Mouse (Mus musculus) embryonic facial prominence, embryonic 14.5 days (tissue): ENCODE results near the gene Rhebl1. TPM values are rescaled to one million over a fixed set of nuclear protein-coding genes. Genes with fewer than 3 reads are reported as not detected.

Source experiments
- ATAC-seq: fragments of 200-750 bp; cut with Nextera tagmentation; 2 replicates; pipeline ENCODE4 v1.8.0; 2017; ENCODE audit warnings: low read depth, moderate number of reproducible peaks, moderate TSS enrichment
- DNase-seq: peaks from one replicate; pipeline ENCODE4 v3.0.0-alpha.2; 2015; ENCODE audit warnings: low spot score
- H3K27ac ChIP-seq: fragments of 300-500 bp; sonication (generic); replicated peaks from 2 replicates; pipeline ENCODE4 v1.5.1; 2014; ENCODE audit warnings: low read depth, mild to moderate bottlenecking, low read length, moderate library complexity
- H3K27me3 ChIP-seq: fragments of 300-500 bp; sonication (generic); replicated peaks from 2 replicates; pipeline ENCODE4 v1.6.1; 2014; ENCODE audit warnings: low read length; ENCODE audit not compliant: control insufficient read depth, insufficient read depth
- H3K36me3 ChIP-seq: fragments of 300-500 bp; sonication (generic); 2 replicates; pipeline ENCODE4 v1.6.1; 2014; ENCODE audit warnings: low read length, mixed read lengths; ENCODE audit not compliant: control insufficient read depth, insufficient read depth
- H3K4me1 ChIP-seq: fragments of 300-500 bp; sonication (generic); 2 replicates; pipeline ENCODE4 v1.6.1; 2014; ENCODE audit warnings: antibody characterized with exemption, low read length; ENCODE audit not compliant: control insufficient read depth, insufficient read depth
- H3K4me2 ChIP-seq: fragments of 300-500 bp; sonication (generic); 2 replicates; pipeline ENCODE4 v1.6.1; 2014; ENCODE audit warnings: low read depth, mild to moderate bottlenecking, low read length, moderate library complexity, mixed read lengths
- H3K4me3 ChIP-seq: fragments of 300-500 bp; sonication (generic); 2 replicates; pipeline ENCODE4 v1.5.1; 2014; ENCODE audit warnings: low read depth, mild to moderate bottlenecking, low read length
- H3K9ac ChIP-seq: fragments of 300-500 bp; sonication (generic); 2 replicates; pipeline ENCODE4 v1.6.1; 2014; ENCODE audit warnings: low read depth, mild to moderate bottlenecking, low read length, moderate library complexity, mixed read lengths
- H3K9me3 ChIP-seq: fragments of 300-500 bp; sonication (generic); 2 replicates; pipeline ENCODE4 v1.6.1; 2016; ENCODE audit warnings: low read length; ENCODE audit not compliant: control insufficient read depth
- WGBS: fragments of 180-500 bp; shearing (Covaris S2); extraction: QIAGEN DNeasy Blood & Tissue Kit; methylation state at CpG from one replicate; pipeline ENCODE4 v1.1.7; 2014; 5-methylcytosine and 5-hydroxymethylcytosine counted together
- polyA plus RNA-seq: library from polyadenylated mRNA; unstranded; fragments of >200 nt; fragmentation: Nextera tagmentation; extraction: Ambion mirVana; gene quantifications from 2 replicates; pipeline ENCODE4 v1.2.1, GENCODE M21; 2014

Gene Rhebl1
- polyA plus RNA-seq, 1 experiment from 2014 or later, result 8.4 TPM

DNA sequence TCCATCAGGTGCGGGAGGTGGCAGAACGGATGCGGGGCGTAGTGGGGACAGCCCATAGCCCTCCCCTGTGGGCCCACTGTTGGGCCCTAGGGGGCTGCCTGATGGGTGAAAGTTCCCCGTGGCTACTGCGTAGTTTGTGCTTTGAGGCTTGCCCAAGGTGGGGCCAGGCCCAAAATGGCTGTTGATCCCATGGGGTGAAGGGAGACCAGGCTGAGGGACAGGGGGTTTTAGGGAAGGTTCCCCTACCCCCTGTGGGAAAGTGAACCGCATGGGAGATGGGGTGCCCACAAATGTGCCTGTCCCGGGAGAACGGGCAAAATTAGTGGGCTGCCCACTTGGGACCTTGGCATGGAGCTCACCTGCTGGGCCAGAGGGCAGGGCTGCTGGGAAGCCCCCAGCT, 42.3 kb downstream of the Rhebl1 start:
- DNase-seq (no peak), ATAC-seq (no peak)
- Histone ChIP-seq H3K9me3 (no peaks in the 10 kb centered on the region), H3K36me3 (peaks cover 100% of the 10 kb centered on the region), H3K4me3 (no peak overlapping the region), H3K4me1 (no peaks in the 10 kb centered on the region), H3K27me3 (no peaks in the 10 kb centered on the region), H3K27ac (no peak overlapping the region), H3K9ac (no peak overlapping the region), H3K4me2 (no peak overlapping the region)
- WGBS, result 92% methylated on average over 9 of the region's 9 CpGs

DNA sequence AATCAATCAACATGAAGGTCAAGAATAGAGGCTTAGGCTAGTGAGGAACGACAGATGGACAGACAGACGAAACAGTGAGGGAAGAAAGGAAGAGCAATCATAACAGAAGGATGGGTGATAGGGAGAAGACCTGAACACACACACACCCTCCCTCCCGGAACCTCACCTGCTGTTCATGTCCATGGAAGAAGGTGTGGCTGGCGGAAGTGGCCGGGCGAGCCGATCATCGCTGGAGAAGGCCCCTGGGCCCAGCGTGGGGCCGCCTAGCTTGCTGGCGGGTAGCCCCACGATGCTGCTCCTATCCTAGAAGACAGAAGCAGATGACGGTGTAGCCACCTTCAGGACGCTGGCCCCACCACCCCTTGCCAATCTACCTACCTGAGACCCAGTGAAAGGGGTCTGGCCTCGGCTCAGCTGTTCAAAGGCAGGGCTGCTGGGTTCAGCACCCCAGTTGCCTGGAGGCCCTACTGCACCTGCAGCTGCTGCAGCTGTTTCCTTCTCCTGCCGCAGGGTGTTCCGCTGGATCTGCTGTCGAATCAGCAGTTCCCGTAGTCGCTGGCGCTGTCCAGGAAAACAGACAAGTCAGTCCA, 43.0 kb downstream of the Rhebl1 start:
- Histone ChIP-seq H3K9me3 (no peaks in the 10 kb centered on the region), H3K36me3 (peaks cover 100% of the 10 kb centered on the region), H3K4me3 (no peak overlapping the region), H3K27ac (no peak overlapping the region), H3K4me2 (no peak overlapping the region), H3K27me3 (no peaks in the 10 kb centered on the region), H3K4me1 (no peaks in the 10 kb centered on the region), H3K9ac (no peak overlapping the region)
- no peak for DNase-seq
- ATAC-seq, result no peak
- WGBS, result 91% methylated on average over 19 of the region's 21 CpGs

DNA sequence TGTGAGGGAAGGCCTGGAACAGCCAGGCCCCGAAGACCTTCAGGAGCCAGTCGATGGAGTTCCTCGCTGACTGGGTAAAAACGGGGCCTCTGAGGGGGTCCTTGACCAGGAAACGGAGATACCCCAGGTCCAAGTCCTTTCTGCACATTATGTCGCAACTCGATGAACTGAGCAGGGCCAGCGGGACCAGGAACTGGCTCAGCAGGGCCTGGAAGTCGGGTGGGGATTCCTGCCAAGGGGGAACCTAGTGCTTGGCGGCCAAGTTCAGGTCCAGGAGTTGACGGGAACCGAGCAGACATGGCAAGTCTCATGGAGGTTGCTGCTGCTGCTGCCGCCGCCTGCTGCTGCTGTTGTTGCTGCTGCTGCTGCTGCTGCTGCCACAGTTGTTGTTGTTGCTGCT, 43.7 kb downstream of the Rhebl1 start:
- no peaks in the 10 kb centered on the region for H3K27me3 ChIP-seq
- no peak overlapping the region for H3K4me2 ChIP-seq
- H3K9ac ChIP-seq, result no peak overlapping the region
- H3K4me3 ChIP-seq, result no peak overlapping the region
- 89% methylated on average over 14 of the region's 14 CpGs for WGBS
- no peak overlapping the region for H3K27ac ChIP-seq
- H3K36me3 ChIP-seq, result peaks cover 100% of the 10 kb centered on the region
- DNase-seq (no peak), ATAC-seq (no peak)
- H3K4me1 ChIP-seq, result no peaks in the 10 kb centered on the region
- no peaks in the 10 kb centered on the region for H3K9me3 ChIP-seq

DNA sequence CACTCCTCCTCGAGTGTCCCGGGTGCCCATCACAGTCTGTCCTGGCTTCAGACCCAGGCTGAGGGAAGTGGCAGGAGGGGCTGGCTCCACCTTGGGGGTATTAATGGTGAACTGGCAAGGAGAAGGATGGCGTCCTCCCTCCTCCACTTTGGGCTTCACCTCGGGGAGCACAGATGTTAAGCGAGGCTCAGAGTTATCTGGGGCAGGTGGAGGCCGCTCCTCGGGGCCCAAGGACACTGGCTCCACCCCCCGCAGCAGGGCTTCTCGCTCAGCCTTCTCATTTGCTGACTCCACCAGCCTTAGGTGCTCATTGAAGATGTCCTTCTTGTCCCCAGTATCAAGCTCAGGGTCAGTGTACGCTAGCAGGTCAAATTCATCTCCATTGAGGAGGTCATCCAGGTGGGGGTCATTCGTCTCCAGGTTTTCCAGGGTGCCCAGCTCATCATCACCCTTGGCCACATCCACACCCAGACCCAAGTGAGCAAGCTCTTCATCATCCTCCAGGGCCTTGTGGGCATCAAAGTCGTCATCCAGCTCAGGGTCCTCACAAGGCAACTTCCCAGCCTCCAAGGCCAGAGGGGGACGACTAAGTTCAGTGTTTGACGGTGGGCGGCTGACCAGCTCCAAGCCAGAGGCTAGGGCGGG, 44.3 kb downstream of the Rhebl1 start:
- WGBS, result 91% methylated on average over 16 of the region's 16 CpGs
- H3K4me2 ChIP-seq, result no peak overlapping the region
- H3K4me3 ChIP-seq, result no peak overlapping the region
- H3K9ac ChIP-seq, result no peak overlapping the region
- ATAC-seq (no peak), DNase-seq (no peak)
- H3K9me3 ChIP-seq, result no peaks in the 10 kb centered on the region
- H3K4me1 ChIP-seq, result no peaks in the 10 kb centered on the region
- no peak overlapping the region for H3K27ac ChIP-seq
- H3K27me3 ChIP-seq, result no peaks in the 10 kb centered on the region
- H3K36me3 ChIP-seq, result peaks cover 100% of the 10 kb centered on the region

DNA sequence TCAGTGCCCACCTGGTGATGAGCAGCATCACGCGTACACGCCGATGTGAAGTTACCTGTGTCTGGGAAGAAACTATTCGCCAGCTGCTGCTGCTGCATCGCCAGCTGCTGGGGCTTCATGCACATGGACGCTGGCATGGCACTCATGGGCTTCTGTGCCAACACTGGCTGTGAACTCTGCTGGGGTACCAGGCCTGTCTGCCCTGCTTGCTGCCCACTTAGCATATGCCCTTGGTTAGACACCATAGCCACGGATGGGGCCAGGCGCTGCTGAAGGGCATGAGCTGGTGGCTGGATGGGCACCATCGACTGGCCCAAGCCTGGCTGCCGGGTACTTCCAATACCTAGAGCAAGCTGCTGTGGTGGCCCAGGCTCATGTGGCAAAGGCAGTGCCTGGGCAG, 45.2 kb downstream of the Rhebl1 start:
- no peaks in the 10 kb centered on the region for H3K27me3 ChIP-seq
- no peak overlapping the region for H3K27ac ChIP-seq
- ATAC-seq (no peak), DNase-seq (no peak)
- no peak overlapping the region for H3K4me2 ChIP-seq
- no peak overlapping the region for H3K9ac ChIP-seq
- H3K4me1 ChIP-seq, result no peaks in the 10 kb centered on the region
- no peaks in the 10 kb centered on the region for H3K9me3 ChIP-seq
- H3K36me3 ChIP-seq, result peaks cover 100% of the 10 kb centered on the region
- H3K4me3 ChIP-seq, result no peak overlapping the region
- WGBS, result over 99% methylated on average over 11 of the region's 11 CpGs

DNA sequence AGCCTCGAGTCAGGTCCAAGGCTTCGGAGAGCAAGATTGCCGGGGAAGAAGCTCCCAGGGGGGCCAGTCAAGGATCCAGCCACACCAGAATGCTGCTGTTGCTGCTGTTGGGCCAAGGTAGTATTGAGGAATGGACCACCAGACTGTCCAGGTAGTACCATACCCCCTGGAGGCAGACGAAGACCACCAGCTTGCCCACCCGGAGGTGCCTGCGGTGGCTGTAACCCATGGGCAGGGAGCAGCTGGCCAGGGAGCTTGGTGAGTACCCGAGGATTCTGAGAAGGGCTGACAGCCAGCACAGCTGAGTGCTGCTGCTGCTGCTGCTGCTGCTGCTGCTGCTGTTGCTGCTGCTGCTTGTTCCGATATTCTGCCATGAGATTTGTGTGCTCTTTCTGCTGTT, 48.2 kb downstream of the Rhebl1 start:
- Histone ChIP-seq H3K27me3 (no peaks in the 10 kb centered on the region), H3K36me3 (peaks cover 100% of the 10 kb centered on the region), H3K4me1 (no peaks in the 10 kb centered on the region), H3K4me2 (no peak overlapping the region), H3K4me3 (no peak overlapping the region), H3K9ac (no peak overlapping the region), H3K27ac (no peak overlapping the region), H3K9me3 (no peaks in the 10 kb centered on the region)
- ATAC-seq (no peak), DNase-seq (no peak)
- WGBS, result 80% methylated on average over 8 of the region's 8 CpGs

DNA sequence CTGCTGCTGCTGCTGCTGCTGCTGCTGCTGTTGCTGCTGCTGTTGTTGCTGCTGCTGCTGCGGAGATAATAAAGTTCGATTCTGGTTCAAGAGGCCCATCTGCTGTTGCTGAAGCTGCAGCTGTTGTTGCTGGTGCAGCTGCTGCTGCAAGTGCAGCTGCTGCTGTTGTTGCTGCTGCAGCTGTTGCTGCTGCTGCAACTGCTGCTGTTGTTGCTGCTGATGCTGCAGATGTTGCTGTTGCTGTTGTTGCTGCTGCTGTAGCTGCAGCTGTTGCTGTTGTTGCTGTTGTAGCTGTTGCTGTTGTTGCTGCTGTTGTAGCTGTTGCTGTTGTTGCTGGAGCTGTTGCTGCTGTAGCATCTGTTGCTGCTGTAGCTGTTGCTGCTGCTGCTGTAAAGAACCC, 49.2 kb downstream of the Rhebl1 start:
- Histone ChIP-seq H3K27me3 (no peaks in the 10 kb centered on the region), H3K4me2 (no peak overlapping the region), H3K27ac (no peak overlapping the region), H3K4me3 (no peak overlapping the region), H3K36me3 (peaks cover 100% of the 10 kb centered on the region), H3K4me1 (no peaks in the 10 kb centered on the region), H3K9ac (no peak overlapping the region), H3K9me3 (no peaks in the 10 kb centered on the region)
- ATAC-seq (no peak), DNase-seq (no peak)
- WGBS, result 100% methylated on average over 2 of the region's 2 CpGs

DNA sequence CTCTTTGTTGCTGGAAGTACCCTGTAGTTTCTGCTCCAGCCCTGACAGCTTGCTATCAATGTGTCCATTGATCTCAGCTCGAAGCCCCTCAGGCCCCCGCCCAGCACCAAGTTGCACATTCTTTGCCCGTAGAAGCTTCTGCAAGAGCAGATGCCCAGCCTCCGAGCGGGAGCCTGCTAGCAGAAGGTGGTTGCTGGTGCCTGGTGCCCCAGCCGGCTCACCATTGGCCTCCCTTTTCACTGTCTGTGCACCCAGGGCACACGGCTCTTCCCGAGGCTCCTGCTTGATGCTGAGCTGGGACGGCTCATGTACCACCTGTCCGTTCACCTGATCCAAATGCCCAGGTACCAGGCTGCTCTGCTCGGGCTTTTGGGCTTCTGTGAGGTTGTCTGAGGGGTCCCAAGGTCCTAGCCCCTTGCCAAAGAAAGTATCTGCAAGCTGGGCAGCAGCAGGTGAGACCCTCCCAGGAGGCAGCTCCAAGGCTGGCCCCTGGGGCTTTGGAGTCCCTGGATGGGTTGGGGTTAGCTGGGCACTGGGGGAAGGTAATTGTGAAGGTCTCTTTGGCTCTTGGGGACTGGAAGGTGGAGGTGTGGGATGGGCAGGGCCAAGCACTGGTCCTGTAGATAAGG, 50.6 kb downstream of the Rhebl1 start:
- peaks cover 100% of the 10 kb centered on the region for H3K36me3 ChIP-seq
- H3K4me3 ChIP-seq, result no peak overlapping the region
- 83% methylated on average over 11 of the region's 11 CpGs for WGBS
- no peaks in the 10 kb centered on the region for H3K9me3 ChIP-seq
- H3K4me1 ChIP-seq, result no peaks in the 10 kb centered on the region
- ATAC-seq, result no peak
- no peak overlapping the region for H3K4me2 ChIP-seq
- no peak for DNase-seq
- H3K27ac ChIP-seq, result no peak overlapping the region
- H3K9ac ChIP-seq, result no peak overlapping the region
- no peaks in the 10 kb centered on the region for H3K27me3 ChIP-seq
